Mouse (Mus musculus) liver, adult (tissue): ENCODE results near the gene Zmiz1.
A peak's percentile ranks its signal among the peaks of the same experiment; 100 is the strongest.

Source experiments
- GATA4 ChIP-seq: IDR thresholded peaks from 2 replicates; pipeline ENCODE4 v1.6.1; 2014; ENCODE audit warnings: mild to moderate bottlenecking, low read length; ENCODE audit not compliant: insufficient replicate concordance

Gene Zmiz1

GRCm38 (mm10) chr14:25451099-25451667, 7.8 kb upstream of the Zmiz1 start:
- TF ChIP-seq GATA4 = peak; percentile 98

- peak; percentile 14; the same call in 1 of the 2 replicates for TF ChIP-seq GATA4
Observed at GRCm38 (mm10) chr14:25451699-25452632, 7.0 kb upstream of the Zmiz1 start.

- TF ChIP-seq GATA4 = no peak
Observed at GRCm38 (mm10) chr14:25452633-25453025, 6.4 kb upstream of the Zmiz1 start.

GRCm38 (mm10) chr14:25454066-25454760, 4.8 kb upstream of the Zmiz1 start:
- TF ChIP-seq GATA4 = no peak

- TF ChIP-seq GATA4 = no peak
Observed at GRCm38 (mm10) chr14:25456666-25457433, 2.1 kb upstream of the Zmiz1 start.

- TF ChIP-seq GATA4 = peak; percentile 96; the same call in 1 of the 2 replicates
Observed at GRCm38 (mm10) chr14:25457434-25457957, 1.5 kb upstream of the Zmiz1 start.

- no peak for TF ChIP-seq GATA4
Observed at GRCm38 (mm10) chr14:25458111-25459015, 622 bp upstream of the Zmiz1 start.

GRCm38 (mm10) chr14:25459394-25459997, 511 bp downstream of the Zmiz1 start:
- TF ChIP-seq GATA4 = no peak

GRCm38 (mm10) chr14:25459998-25460800, 1.2 kb downstream of the Zmiz1 start:
- TF ChIP-seq GATA4 = no peak

GRCm38 (mm10) chr14:25460801-25461675, 2.1 kb downstream of the Zmiz1 start:
- peak; percentile 9; the same call in 1 of the 2 replicates for TF ChIP-seq GATA4

- TF ChIP-seq GATA4 = no peak
Observed at GRCm38 (mm10) chr14:25461676-25462385, 2.8 kb downstream of the Zmiz1 start.
